Mouse (Mus musculus): ENCODE measurements around the gene Wdr45. TPM values are rescaled to one million over a fixed set of nuclear protein-coding genes. Genes with fewer than 3 reads are reported as not detected.

Wdr45 gene
- 172 TPM for polyA plus RNA-seq (2017; shearing (Covaris generic))

DNA sequence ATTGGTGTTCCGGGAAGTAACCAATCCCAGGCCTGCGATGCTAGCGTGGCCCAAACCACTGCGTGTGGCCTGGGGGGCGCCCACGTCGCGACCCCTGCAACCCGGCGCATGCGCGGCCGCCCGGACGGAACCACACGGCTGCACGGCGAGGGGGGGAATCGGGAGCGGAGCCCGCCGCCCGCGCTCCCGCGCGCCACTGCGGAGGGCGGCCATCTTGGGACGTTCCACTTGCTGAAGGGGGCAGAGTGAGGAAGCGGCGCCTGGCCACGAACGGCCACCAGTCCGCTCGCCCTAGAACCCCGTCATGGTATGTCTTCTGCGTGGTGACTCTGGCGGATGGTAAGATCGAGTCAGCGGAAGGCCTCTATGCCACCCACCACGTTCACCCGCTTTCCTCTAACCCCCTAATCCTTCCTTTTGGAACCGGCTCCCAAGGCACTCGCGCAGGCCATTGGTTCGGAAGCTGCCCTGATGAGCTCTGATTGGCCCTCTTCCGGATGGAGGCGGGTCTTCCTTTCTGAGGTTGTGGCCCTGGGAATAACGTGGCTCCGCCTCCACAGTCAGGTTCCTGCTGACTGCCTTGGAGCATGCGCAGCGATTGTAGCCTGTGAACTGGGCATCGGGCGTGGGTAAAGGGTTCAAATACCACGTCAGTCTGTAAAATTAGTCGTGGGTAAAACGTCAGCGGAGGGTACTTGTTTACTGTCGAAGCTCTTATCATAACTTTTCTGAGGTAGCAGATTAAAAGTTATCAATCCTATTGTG lies at the start of gene Wdr45:
TSS of gene Wdr45 (plus strand) at position 199 of the 765 bp plus-strand sequence.

DNA sequence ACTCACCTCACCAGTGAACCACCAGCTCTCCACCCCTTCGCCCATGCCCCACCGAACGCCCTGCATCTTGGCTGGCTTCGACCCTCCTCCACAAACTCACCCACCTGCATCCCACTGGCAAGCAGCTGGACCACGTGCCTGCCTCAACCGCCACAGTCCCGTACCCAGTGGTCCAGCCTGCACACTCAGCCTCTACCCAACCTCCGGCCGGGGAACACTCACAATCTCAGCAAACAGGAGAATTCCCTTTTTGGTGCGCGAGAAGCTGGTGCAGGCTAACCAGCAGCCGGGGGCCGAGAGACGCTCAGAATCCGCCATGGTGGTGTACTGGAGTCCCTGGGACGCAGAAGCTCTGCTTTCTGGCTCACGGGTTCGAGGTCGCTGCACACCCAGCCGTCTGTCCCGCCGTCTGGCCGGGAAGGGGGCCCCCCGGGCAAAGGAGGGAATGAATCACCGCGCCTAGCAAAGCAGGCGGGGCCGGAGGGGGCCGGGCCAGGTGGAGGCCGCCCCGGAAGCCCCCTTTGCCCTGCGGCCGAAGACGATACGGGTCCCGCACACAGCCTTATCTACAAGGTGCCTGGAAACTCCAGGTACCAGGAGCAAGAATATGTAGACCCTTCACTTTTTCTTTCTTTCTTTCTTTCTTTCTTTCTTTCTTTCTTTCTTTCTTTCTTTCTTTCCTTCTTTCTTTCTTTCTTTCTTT lies 43.1 kb upstream of the Wdr45 start, which contains the start of gene Plp2:
TSS of gene Plp2 (minus strand) at position 470 of the 703 bp plus-strand sequence.

DNA sequence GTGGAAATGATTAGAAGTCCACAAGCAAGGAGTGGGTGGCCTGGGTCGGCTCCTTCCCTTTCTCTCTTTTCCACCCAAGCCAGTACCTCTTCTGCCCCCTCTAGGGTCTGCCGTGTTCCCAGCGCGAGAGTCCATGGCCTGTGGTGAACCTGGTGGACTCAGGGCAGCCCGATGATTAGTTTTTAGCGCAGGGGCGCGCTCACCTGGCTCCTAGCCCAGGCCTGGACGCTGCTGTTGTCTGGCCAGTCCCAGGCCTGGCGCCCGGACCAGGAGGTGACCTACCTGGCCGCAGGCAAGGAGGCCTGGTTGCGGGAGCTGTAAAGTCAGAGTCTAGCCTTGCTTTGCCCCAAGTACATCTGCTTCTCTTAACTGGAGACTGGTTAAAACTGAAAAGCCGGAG lies 33.3 kb upstream of the Wdr45 start, which contains the start of gene Magix:
TSS of gene Magix (minus strand) at position 388 of the 400 bp plus-strand sequence.

DNA sequence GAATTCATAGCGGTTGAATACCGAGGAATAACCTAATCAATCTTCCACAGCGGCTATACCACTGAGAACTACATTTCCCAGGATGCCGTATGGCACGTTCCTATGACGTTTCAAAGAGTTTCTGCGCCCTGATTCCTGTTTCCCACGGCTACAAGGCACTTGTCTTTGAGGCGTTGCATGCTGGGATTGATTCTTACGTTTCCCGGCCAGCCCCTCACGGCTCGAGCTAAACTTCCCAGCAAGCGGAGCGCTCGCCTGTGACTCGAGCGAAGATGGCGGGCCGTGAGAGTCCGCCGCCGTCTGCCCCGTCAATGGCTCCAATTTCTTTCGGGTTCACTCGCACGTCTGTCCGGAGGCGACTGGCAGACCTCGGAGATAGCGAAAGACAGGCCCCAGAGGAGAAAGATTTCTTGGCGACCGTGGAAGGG lies 17.2 kb upstream of the Wdr45 start, which contains the start of gene Gpkow:
TSS of gene Gpkow (plus strand) at position 178 of the 428 bp plus-strand sequence.

DNA sequence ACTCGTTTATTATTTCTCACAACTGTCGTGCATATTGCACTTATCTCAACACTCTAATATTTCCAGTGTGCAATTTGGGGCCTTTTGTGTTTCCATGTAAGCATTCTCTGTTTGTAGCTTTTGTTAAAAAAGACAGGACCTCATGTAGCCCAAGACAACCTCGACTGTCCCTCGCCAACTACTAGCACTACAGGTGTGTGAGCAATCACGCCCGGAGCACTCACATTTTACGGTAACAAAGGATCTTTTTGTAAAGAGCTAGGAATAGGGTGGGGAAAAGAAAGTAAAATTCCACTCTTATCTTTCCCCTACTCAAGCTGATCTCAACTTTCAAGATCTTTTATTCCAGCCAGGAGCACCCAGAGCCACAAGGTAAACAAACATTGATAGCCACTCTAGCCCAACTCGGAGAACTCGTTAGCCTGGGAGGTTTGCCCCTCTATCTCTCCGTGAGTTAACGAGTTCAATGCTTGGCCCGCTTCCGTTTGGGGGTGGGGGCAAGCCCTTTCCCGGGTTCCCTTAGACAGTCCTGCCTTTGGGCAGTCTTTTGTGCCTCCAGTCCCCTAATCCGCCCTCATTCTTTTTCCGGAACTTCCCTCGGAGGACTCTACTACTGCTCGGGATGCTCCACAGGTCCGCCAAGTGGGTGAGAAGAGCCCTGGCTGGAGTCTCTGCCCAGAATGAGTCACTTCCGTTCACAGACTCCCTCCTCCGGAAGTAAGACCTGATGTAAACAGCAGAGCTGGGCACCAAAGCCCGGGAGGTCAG lies 7.6 kb downstream of the Wdr45 start, which contains the start of gene Gm45208:
TSS of gene Gm45208 (plus strand) at position 732 of the 768 bp plus-strand sequence.

DNA sequence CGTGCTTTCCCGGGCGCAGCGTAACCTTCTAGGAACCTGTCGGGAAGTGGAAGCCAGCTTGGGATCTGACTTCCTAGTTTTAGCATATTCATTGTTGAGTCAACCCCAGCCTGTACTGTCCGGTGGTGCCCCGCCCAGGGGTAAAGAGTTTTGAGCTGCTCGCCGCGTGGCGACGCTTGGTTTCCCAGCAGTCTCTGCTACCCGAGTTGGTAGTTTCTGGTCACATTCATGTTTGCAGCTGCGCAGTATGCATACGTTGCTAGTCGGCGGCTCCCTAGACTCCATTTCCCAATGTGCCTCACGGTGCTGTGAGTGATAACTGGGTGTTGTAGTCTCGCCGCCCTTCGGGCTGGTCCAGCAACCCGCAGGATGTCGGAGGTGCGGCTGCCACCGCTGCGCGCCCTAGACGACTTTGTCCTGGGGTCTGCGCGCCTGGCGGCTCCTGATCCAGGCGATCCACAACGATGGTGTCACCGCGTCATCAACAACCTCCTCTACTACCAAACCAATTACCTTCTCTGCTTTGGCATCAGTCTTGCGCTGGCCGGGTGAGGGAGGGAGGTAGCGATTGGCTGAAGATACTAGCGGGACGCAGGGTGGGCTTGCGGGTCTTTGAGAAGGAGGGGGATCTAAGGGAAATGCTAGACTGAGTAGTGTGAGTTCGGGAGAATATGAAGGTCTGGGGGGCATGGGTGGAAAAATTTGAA lies 14.2 kb downstream of the Wdr45 start, which contains the start of gene Praf2:
TSS of gene Praf2 (plus strand) at position 225 of the 707 bp plus-strand sequence.

DNA sequence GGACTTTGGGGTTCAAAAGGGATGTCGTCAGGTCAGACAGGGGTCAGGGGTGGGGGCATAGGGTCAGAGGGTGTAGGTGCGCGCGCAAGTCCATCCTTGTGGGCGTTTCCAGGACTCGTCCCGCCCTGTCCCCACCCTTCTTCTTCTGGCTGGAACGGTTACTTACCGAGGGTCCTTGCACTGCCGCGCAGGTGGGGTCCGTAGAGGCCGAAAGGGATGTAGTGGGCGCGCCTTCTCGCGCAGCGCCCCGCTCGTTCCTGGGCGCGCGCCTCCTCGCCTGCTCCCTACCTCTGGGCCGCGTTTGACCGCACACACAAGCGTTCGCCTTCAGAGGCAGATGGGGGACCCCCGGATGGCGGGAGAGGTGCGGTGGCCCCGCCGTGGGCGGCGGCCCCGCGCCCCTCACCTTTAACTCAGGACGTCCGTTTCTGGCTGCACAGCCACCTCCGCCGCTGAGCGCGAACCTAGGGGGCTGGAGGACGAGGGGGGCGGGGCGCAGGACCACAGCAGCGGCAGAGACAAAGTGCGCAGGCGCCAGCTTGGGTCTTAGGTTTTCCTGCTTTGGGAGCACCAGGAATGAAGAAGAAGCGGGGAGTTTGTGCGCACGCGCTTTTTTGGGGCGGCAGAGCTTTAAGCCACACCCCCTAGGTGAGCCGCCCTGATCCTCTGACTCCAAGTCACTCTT lies 36.4 kb downstream of the Wdr45 start, which contains the start of gene Ccdc120:
TSS of gene Ccdc120 (minus strand) at position 474 of the 685 bp plus-strand sequence.

DNA sequence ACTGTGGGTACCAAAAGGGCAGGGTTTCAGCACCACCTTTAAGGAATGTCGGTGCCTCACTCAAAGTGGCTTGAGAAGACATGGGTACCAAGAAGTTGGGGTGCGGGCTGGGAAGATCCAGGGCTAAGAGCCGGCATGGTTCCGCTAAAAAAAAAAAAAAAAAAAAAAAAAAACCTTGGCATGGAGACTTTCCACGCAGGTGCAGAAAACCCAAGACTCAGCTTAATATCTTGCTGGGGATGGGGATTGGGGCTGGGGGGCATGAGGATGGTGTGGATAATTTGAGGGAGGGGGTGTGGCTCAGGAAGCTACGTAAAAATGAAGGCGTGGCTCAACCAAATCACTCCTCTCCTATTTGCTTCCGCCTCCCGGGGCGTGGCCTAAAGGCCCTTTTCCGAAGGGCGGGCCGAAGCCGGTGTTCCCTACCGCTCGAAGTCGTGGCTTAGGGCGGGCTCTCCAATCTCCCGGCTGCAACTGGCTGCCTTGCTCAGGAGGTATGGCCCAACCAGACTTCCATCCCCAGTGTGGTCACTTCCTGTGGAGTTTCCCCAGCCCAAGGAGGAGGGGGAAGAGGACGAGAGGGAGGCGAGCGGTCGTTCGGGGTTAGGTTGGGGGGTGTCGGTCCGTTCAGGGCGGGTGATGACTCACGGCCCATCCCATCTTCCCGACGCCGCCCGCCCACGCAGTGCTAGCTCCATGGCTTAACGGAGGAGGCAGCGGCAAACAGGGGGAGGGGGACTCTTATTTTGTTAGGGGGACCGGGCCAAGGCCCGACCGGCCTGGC lies 48.2 kb downstream of the Wdr45 start, which contains the start of gene Tfe3:
TSS of gene Tfe3 (plus strand) at position 424 of the 784 bp plus-strand sequence.

Other genes with a start within 250 kb of the Wdr45 start
- gene Foxp3, start 140.7 kb upstream of the Wdr45 start, polyA plus RNA-seq (2017; shearing (Covaris generic)): 26.0 TPM
- 8.8 TPM for gene Ppp1r3f, start 140.1 kb upstream of the Wdr45 start, polyA plus RNA-seq (2017; shearing (Covaris generic))
- 42.1 TPM for gene Ccdc22, start 108.8 kb upstream of the Wdr45 start, polyA plus RNA-seq (2017; shearing (Covaris generic))
- not detected for gene Cacna1f, start 107.2 kb upstream of the Wdr45 start, polyA plus RNA-seq (2017; shearing (Covaris generic))
- 0.80 TPM for gene Syp, start 75.9 kb upstream of the Wdr45 start, polyA plus RNA-seq (2017; shearing (Covaris generic))
- gene Prickle3, start 57.1 kb upstream of the Wdr45 start, polyA plus RNA-seq (2017; shearing (Covaris generic)): 45.5 TPM
- 35.6 TPM for gene Plp2, start 42.9 kb upstream of the Wdr45 start, polyA plus RNA-seq (2017; shearing (Covaris generic))
- not detected for gene Magix, start 33.1 kb upstream of the Wdr45 start, polyA plus RNA-seq (2017; shearing (Covaris generic))
- 81.8 TPM for gene Gpkow, start 17.2 kb upstream of the Wdr45 start, polyA plus RNA-seq (2017; shearing (Covaris generic))
- not detected for gene Gm45208, start 7.9 kb downstream of the Wdr45 start, polyA plus RNA-seq (2017; shearing (Covaris generic))
- 19.5 TPM for gene Praf2, start 14.1 kb downstream of the Wdr45 start, polyA plus RNA-seq (2017; shearing (Covaris generic))
- gene Ccdc120, start 36.6 kb downstream of the Wdr45 start, polyA plus RNA-seq (2017; shearing (Covaris generic)): not detected
- gene Tfe3, start 48.2 kb downstream of the Wdr45 start, polyA plus RNA-seq (2017; shearing (Covaris generic)): 42.5 TPM
- gene Gripap1, start 75.4 kb downstream of the Wdr45 start, polyA plus RNA-seq (2017; shearing (Covaris generic)): 145 TPM
- 0.26 TPM for gene Kcnd1, start 108.0 kb downstream of the Wdr45 start, polyA plus RNA-seq (2017; shearing (Covaris generic))
- 239 TPM for gene Otud5, start 127.0 kb downstream of the Wdr45 start, polyA plus RNA-seq (2017; shearing (Covaris generic))
- gene Pim2, start 163.9 kb downstream of the Wdr45 start, polyA plus RNA-seq (2017; shearing (Covaris generic)): 165 TPM
- gene Slc35a2, start 169.7 kb downstream of the Wdr45 start, polyA plus RNA-seq (2017; shearing (Covaris generic)): 35.6 TPM
- 191 TPM for gene Pqbp1, start 184.9 kb downstream of the Wdr45 start, polyA plus RNA-seq (2017; shearing (Covaris generic))
- gene Timm17b, start 185.0 kb downstream of the Wdr45 start, polyA plus RNA-seq (2017; shearing (Covaris generic)): 88.6 TPM
- not detected for gene Gm10491, start 193.5 kb downstream of the Wdr45 start, polyA plus RNA-seq (2017; shearing (Covaris generic))
- not detected for gene Gm10490, start 195.2 kb downstream of the Wdr45 start, polyA plus RNA-seq (2017; shearing (Covaris generic))
- gene Pcsk1n, start 205.5 kb downstream of the Wdr45 start, polyA plus RNA-seq (2017; shearing (Covaris generic)): not detected
- gene Eras, start 214.3 kb downstream of the Wdr45 start, polyA plus RNA-seq (2017; shearing (Covaris generic)): not detected
- 11.6 TPM for gene Hdac6, start 233.6 kb downstream of the Wdr45 start, polyA plus RNA-seq (2017; shearing (Covaris generic))

Data from naive thymus-derived CD4-positive, alpha-beta T cell, adult 5 months (primary cell).